16 mouse cellular contexts compared by ENCODE assay signal in genomic region chr19:57910650-57911049, GRCm38 (mm10).
"Had no signal": no experiment of that assay in that cellular context is flagged by ENCODE, and none has a peak within 500 bp of the region (broad histone marks: within the 10 kb centered on the region; RNA-seq: fewer than 3 reads in every experiment).

No protein-coding gene starts in this region.

- H3K4me3 ChIP-seq: neural tube, embryonic 13.5 days; neural tube, embryonic 15.5 days; stomach, embryonic 15.5 days had no signal

- H3K4me1 ChIP-seq: neural tube, embryonic 13.5 days; neural tube, embryonic 15.5 days; stomach, embryonic 15.5 days had no signal

- H3K9ac ChIP-seq: neural tube, embryonic 13.5 days; neural tube, embryonic 15.5 days; stomach, embryonic 15.5 days had no signal

- H3K9me3 ChIP-seq: neural tube, embryonic 13.5 days; neural tube, embryonic 15.5 days; stomach, embryonic 15.5 days had no signal

- DNase-seq: retina, postnatal 1 day; right cerebral cortex, adult 18-20 months; right cerebral cortex, postnatal 14 days; right cerebral cortex, postnatal 25 days; right cerebral cortex, postnatal 4 days; spleen, adult 18-20 months; thymus, adult 18-20 months; thymus, adult 2 months; thymus, postnatal 14 days; thymus, postnatal 25 days; thymus, postnatal 36 days; thymus, postnatal 4 days had no signal

- H3K27me3 ChIP-seq: neural tube, embryonic 13.5 days; neural tube, embryonic 15.5 days; stomach, embryonic 15.5 days had no signal

- H3K27ac ChIP-seq: neural tube, embryonic 13.5 days; neural tube, embryonic 15.5 days; stomach, embryonic 15.5 days; stomach, postnatal 0 days had no signal

- H3K36me3 ChIP-seq: neural tube, embryonic 13.5 days; neural tube, embryonic 15.5 days; stomach, embryonic 15.5 days had no signal

- H3K4me2 ChIP-seq: neural tube, embryonic 13.5 days; neural tube, embryonic 15.5 days; stomach, embryonic 15.5 days had no signal
